Mouse (Mus musculus): ENCODE measurements around the gene Hectd1.

DNA sequence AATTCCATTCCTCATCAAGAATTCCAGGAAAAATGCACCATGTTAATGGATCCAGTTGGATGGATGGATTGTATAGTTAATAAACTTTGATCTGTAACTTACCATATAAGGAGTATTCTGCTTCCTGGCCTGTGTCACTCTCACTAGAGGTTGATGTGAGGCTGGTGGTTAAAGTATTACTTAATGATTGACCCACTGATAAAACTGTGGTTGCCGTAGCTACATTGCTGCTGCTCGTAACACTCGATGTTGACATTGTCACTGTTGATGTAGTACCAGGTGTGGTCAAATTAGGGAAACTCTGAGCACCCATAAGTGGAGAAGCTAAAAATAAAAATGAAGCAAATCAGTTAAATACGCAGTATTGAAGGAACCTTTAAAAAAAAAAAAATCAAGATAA, 61.9 kb downstream of the Hectd1 start:
- TF ChIP-seq CTCF (IDR thresholded peaks at IDR 0.05; ENCODE audit: control insufficient read depth, insufficient read depth, insufficient replicate concordance, low read depth, low read length), result no peak
- no peak for TF ChIP-seq POLR2A (IDR thresholded peaks at IDR 0.05; ENCODE audit: control insufficient read depth, low read depth, low read length)

All from testis, adult 2 months (tissue).